Mouse (Mus musculus): ENCODE measurements around the gene Stab1. TPM values are rescaled to one million over a fixed set of nuclear protein-coding genes. Genes with fewer than 3 reads are reported as not detected.

The Stab1 gene
- total RNA-seq (2018; cell fraction: chromatin; rRNA removed): 1,000 to 10,000 TPM in 23 of 26 experiments, 100 to 1,000 TPM in 3; 175 to 4,782 (median 2,271) TPM
- 100 to 1,000 TPM in 25 of 26 experiments, 10 to 100 TPM in 1; 91.4 to 838 (median 312) TPM for total RNA-seq (2018; cell fraction: cytosol; rRNA removed)
- total RNA-seq (2018; cell fraction: nucleus; rRNA removed): 1,000 to 10,000 TPM in 14 of 26 experiments, 100 to 1,000 TPM in 12; 325 to 5,560 (median 1,024) TPM
- polyA plus RNA-seq (2018): 241 to 829 TPM (median 623 TPM) in 3 replicates

GRCm38 (mm10) chr14:31168425-31168824 is at the start of gene Stab1:
Stab1 (minus strand) TSS chr14:31168641.
- peaks cover 97% of the 10 kb centered on the region for H3K79me2 ChIP-seq (ENCODE audit: inconsistent target)
- H3K4me3 ChIP-seq (ENCODE audit: inconsistent target): peak within 1 kb of the TSS; percentile 52
- WGBS (ENCODE audit: missing documents): 24% methylated on average over 9 of the region's 10 CpGs
- peaks cover 31% of the 10 kb centered on the region; the same call in 1 of the 2 replicates for H3K36me3 ChIP-seq (ENCODE audit: inconsistent target)
- H3K27ac ChIP-seq: peak within 1 kb of the TSS; percentile 100

GRCm38 (mm10) chr14:31217666-31218065 is 49.2 kb upstream of the Stab1 start, which contains the start of gene Sema3g:
Sema3g (plus strand) TSS chr14:31217860.
- H3K4me3 ChIP-seq (ENCODE audit: inconsistent target): no peak within 1 kb of the TSS
- no peaks in the 10 kb centered on the region for H3K36me3 ChIP-seq (ENCODE audit: inconsistent target)
- no peaks in the 10 kb centered on the region for H3K79me2 ChIP-seq (ENCODE audit: inconsistent target)
- no peak within 1 kb of the TSS for H3K27ac ChIP-seq
- WGBS (ENCODE audit: missing documents): 14% methylated on average over 11 of the region's 11 CpGs

GRCm38 (mm10) chr14:31216846-31217245 is 48.4 kb upstream of the Stab1 start, which contains the start of gene Nisch:
Nisch (minus strand) TSS chr14:31216946.
- H3K27ac ChIP-seq: no peak within 1 kb of the TSS

GRCm38 (mm10) chr14:31215157-31216002 is 46.9 kb upstream of the Stab1 start:
- H3K79me2 ChIP-seq (ENCODE audit: inconsistent target): no peaks in the 10 kb centered on the region
- 32% methylated on average over 15 of the region's 15 CpGs for WGBS (ENCODE audit: missing documents)
- H3K4me3 ChIP-seq (ENCODE audit: inconsistent target): no peak overlapping the region
- H3K36me3 ChIP-seq (ENCODE audit: inconsistent target): no peaks in the 10 kb centered on the region
- no peak overlapping the region for H3K27ac ChIP-seq

More at GRCm38 (mm10) chr14:31216846-31217245, 48.4 kb upstream of the Stab1 start, which contains the start of gene Nisch:
- H3K36me3 ChIP-seq (ENCODE audit: inconsistent target): no peaks in the 10 kb centered on the region
- no peak within 1 kb of the TSS for H3K4me3 ChIP-seq (ENCODE audit: inconsistent target)
- WGBS (ENCODE audit: missing documents): 88% methylated on average over 2 of the region's 2 CpGs
- H3K79me2 ChIP-seq (ENCODE audit: inconsistent target): no peaks in the 10 kb centered on the region

- Histone ChIP-seq H3K27ac (no peak overlapping the region), H3K36me3 (ENCODE audit: inconsistent target) (no peaks in the 10 kb centered on the region), H3K4me3 (ENCODE audit: inconsistent target) (no peak overlapping the region), H3K79me2 (ENCODE audit: inconsistent target) (no peaks in the 10 kb centered on the region)
- 100% methylated on average over 2 of the region's 3 CpGs for WGBS (ENCODE audit: missing documents)
Measured at GRCm38 (mm10) chr14:31214684-31215083, 46.2 kb upstream of the Stab1 start.

- 94% methylated on average over 8 of the region's 8 CpGs for WGBS (ENCODE audit: missing documents)
- H3K36me3 ChIP-seq (ENCODE audit: inconsistent target): no peaks in the 10 kb centered on the region
- no peaks in the 10 kb centered on the region for H3K79me2 ChIP-seq (ENCODE audit: inconsistent target)
- no peak overlapping the region for H3K27ac ChIP-seq
- H3K4me3 ChIP-seq (ENCODE audit: inconsistent target): no peak overlapping the region
Measured at GRCm38 (mm10) chr14:31213868-31214267, 45.4 kb upstream of the Stab1 start.

GRCm38 (mm10) chr14:31212499-31212898 is 44.1 kb upstream of the Stab1 start:
- 94% methylated on average over 3 of the region's 3 CpGs for WGBS (ENCODE audit: missing documents)
- Histone ChIP-seq H3K27ac (no peak overlapping the region), H3K4me3 (ENCODE audit: inconsistent target) (no peak overlapping the region), H3K36me3 (ENCODE audit: inconsistent target) (no peaks in the 10 kb centered on the region), H3K79me2 (ENCODE audit: inconsistent target) (no peaks in the 10 kb centered on the region)

GRCm38 (mm10) chr14:31211854-31212253 is 43.4 kb upstream of the Stab1 start:
- no peak overlapping the region for H3K4me3 ChIP-seq (ENCODE audit: inconsistent target)
- 92% methylated on average over 6 of the region's 6 CpGs for WGBS (ENCODE audit: missing documents)
- no peaks in the 10 kb centered on the region for H3K36me3 ChIP-seq (ENCODE audit: inconsistent target)
- H3K79me2 ChIP-seq (ENCODE audit: inconsistent target): peaks cover 6% of the 10 kb centered on the region; the same call in 1 of the 2 replicates
- no peak overlapping the region for H3K27ac ChIP-seq

- Histone ChIP-seq H3K36me3 (ENCODE audit: inconsistent target) (peaks cover 5% of the 10 kb centered on the region; the same call in 1 of the 2 replicates), H3K79me2 (ENCODE audit: inconsistent target) (peaks cover 31% of the 10 kb centered on the region), H3K27ac (no peak overlapping the region), H3K4me3 (ENCODE audit: inconsistent target) (no peak overlapping the region)
- 94% methylated on average over 4 of the region's 4 CpGs for WGBS (ENCODE audit: missing documents)
Measured at GRCm38 (mm10) chr14:31209133-31209557, 40.7 kb upstream of the Stab1 start.

- peak within 1 kb of the TSS; percentile 53; the same call in 1 of the 2 replicates for H3K27ac ChIP-seq
- peak within 1 kb of the TSS; percentile 61 for H3K4me3 ChIP-seq (ENCODE audit: inconsistent target)
- WGBS (ENCODE audit: missing documents): 100% methylated on average over 2 of the region's 2 CpGs
Measured at GRCm38 (mm10) chr14:31208084-31208483, 39.6 kb upstream of the Stab1 start, which contains the start of gene Tnnc1. Tnnc1 (plus strand) TSS chr14:31208312.

GRCm38 (mm10) chr14:31207070-31207830 is 38.8 kb upstream of the Stab1 start:
- WGBS (ENCODE audit: missing documents): 78% methylated on average over 13 of the region's 13 CpGs
- H3K4me3 ChIP-seq (ENCODE audit: inconsistent target): peak overlapping the region; percentile 61
- H3K36me3 ChIP-seq (ENCODE audit: inconsistent target): peaks cover 24% of the 10 kb centered on the region
- peak overlapping the region; percentile 53 for H3K27ac ChIP-seq
- H3K79me2 ChIP-seq (ENCODE audit: inconsistent target): peaks cover 50% of the 10 kb centered on the region

More at GRCm38 (mm10) chr14:31208084-31208483, 39.6 kb upstream of the Stab1 start, which contains the start of gene Tnnc1:
- H3K79me2 ChIP-seq (ENCODE audit: inconsistent target): peaks cover 42% of the 10 kb centered on the region
- H3K36me3 ChIP-seq (ENCODE audit: inconsistent target): peaks cover 16% of the 10 kb centered on the region

GRCm38 (mm10) chr14:31206472-31206981 is 38.1 kb upstream of the Stab1 start:
- peaks cover 31% of the 10 kb centered on the region for H3K36me3 ChIP-seq (ENCODE audit: inconsistent target)
- peak overlapping the region; percentile 90 for H3K27ac ChIP-seq
- WGBS (ENCODE audit: missing documents): 1% methylated on average over 37 of the region's 48 CpGs
- peak overlapping the region; percentile 94 for H3K4me3 ChIP-seq (ENCODE audit: inconsistent target)
- H3K79me2 ChIP-seq (ENCODE audit: inconsistent target): peaks cover 57% of the 10 kb centered on the region

- peak overlapping the region; percentile 94 for H3K4me3 ChIP-seq (ENCODE audit: inconsistent target)
- H3K36me3 ChIP-seq (ENCODE audit: inconsistent target): peaks cover 38% of the 10 kb centered on the region
- H3K27ac ChIP-seq: peak overlapping the region; percentile 90
- H3K79me2 ChIP-seq (ENCODE audit: inconsistent target): peaks cover 64% of the 10 kb centered on the region
- 1% methylated on average over 31 of the region's 39 CpGs for WGBS (ENCODE audit: missing documents)
Measured at GRCm38 (mm10) chr14:31205562-31206467, 37.4 kb upstream of the Stab1 start.
